13 mouse cellular contexts compared by ENCODE assay signal in genomic region chr9:7772361-7772760, GRCm38 (mm10).
"Had no signal": no experiment of that assay in that cellular context is flagged by ENCODE, and none has a peak within 500 bp of the region (broad histone marks: within the 10 kb centered on the region; RNA-seq: fewer than 3 reads in every experiment).

No protein-coding gene starts in this region.

- H3K27me3 ChIP-seq: kidney, embryonic 15.5 days; liver, embryonic 13.5 days had no signal

- H3K4me2 ChIP-seq: kidney, embryonic 15.5 days; liver, embryonic 13.5 days had no signal

- H3K9me3 ChIP-seq: kidney, embryonic 15.5 days; liver, embryonic 13.5 days; midbrain, embryonic 10.5 days had no signal

- H3K9ac ChIP-seq: kidney, embryonic 15.5 days; liver, embryonic 13.5 days had no signal

- ATAC-seq: midbrain, embryonic 16.5 days had no signal

- H3K27ac ChIP-seq: kidney, embryonic 15.5 days; left cerebral cortex, adult 2 months; liver, embryonic 13.5 days; midbrain, embryonic 10.5 days had no signal

- DNase-seq: kidney, postnatal 10 days; kidney, postnatal 36 days; layer of hippocampus, postnatal 36 days; liver, embryonic 13.5 days; lung, adult 2 months; lung, postnatal 14 days; lung, postnatal 4 days; thymus, adult 18-20 months; thymus, postnatal 36 days had no signal

- H3K4me3 ChIP-seq: kidney, embryonic 15.5 days; left cerebral cortex, adult 2 months; liver, embryonic 13.5 days; midbrain, embryonic 10.5 days had no signal
